Mouse (Mus musculus) monocyte, adult 5-6 weeks (primary cell): Measurements from ENCODE around the gene Hoxa5. TPM values are rescaled to one million over a fixed set of nuclear protein-coding genes. Genes with fewer than 3 reads are reported as not detected.
A peak's percentile ranks its signal among the peaks of the same experiment; 100 is the strongest.

Experiments
- ATAC-seq: fragments of 153-309, 156-312 bp; replicated peaks from 2 replicates; pipeline ENCODE4 v1.8.0; 2017; ENCODE audit warnings: mild to moderate bottlenecking; ENCODE audit not compliant: low TSS enrichment, insufficient number of reproducible peaks, severe bottlenecking, poor library complexity, low FRiP score
- total RNA-seq: library from RNA; stranded (forward); fragments of 200-1000, 200-491, 200-594 nt; gene quantifications from 3 replicates; pipeline ENCODE4 v1.2.3, GENCODE M21; 2017

Gene Hoxa5
- total RNA-seq, 1 experiment from 2014 or later = not detected

DNA sequence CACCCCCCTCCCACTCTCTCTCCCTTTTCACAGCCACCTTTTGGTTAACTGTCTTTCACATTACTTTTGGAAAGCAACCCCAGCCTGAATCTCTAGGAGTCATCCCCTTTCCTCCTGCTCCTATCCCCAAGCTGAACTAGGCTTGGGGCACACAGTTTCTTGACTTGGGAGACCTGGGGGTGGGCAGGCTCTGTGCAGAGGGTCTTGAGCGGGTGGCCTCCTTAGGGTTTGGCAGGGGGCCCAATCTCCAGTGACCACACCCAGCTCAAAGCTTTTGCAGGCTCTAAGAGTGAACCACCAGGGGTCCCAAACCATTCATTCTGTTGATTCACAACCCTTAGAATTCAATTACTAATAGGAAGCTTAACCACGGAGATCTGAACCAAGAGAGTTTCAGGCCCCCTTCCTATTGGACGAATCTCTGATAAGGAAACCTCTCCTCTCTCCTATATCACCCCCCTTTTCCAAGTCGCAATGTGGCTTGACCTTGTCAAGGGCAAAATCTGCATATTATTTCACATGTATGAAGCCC lies 38.5 kb upstream of the Hoxa5 start:
- ATAC-seq = no peak

DNA sequence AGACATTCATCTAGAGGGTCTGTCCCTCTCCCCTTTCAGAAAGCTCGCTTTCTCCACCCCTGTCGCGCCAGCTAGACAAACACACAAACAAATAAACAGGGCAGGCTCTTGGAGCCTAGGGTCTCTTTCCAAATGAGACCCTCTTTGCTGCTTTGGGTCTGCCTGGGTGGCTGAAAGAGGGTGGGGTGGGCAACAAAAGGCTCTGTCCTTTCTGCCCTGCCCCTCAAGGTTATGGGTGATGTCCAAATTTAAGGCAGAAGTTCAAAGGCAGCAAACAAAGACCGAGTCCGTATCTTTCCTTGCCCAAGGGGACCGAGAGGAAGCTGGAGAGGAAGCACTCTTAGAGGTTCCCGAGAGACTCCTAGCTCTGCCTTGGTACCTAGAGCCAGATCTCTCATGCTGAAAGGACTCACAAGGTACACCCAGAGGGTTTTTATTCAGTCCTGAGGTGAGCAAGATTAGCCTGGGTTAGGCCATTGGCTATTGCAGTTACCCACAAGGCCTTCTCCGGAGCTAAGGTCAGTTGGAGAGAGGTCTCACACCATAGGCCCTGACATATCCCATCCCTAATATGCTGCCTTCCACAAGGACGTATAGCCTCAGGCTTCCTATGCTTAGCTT lies 36.7 kb upstream of the Hoxa5 start:
- no peak for ATAC-seq

DNA sequence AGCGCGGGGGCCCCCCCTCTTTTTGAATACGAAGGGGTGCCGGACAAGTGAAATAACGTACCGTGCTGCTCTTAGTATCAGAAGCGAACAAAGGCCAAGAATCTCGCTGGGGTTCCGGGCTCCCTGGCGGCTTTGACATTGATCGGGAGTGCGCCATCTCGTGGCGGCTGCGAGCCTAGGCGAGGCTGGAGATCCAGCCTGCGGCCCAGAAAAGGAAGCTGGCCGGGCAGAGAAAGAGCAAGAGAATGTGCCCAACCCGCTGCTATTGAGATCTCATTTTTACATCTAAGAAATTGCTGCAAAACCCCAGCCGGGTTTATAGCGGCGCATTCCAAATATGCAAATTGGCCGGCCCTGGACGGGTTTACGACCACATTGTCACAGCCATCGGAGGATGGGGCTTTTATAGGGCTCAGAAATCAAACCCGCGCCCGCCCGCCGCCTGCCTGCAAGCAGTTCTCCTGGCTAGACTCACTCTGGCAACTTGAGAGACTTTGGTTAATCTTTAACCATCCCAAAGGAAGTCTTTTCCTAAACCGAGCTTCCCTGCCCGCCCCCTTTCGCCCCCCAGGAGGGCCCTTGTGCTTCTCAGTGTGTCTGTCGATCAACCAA lies 36.1 kb upstream of the Hoxa5 start, which contains the start of gene Hoxa10:
Gene Hoxa10 (minus strand): TSS at position 466 of the 612 bp plus-strand sequence.
- ATAC-seq = peak; percentile 78

DNA sequence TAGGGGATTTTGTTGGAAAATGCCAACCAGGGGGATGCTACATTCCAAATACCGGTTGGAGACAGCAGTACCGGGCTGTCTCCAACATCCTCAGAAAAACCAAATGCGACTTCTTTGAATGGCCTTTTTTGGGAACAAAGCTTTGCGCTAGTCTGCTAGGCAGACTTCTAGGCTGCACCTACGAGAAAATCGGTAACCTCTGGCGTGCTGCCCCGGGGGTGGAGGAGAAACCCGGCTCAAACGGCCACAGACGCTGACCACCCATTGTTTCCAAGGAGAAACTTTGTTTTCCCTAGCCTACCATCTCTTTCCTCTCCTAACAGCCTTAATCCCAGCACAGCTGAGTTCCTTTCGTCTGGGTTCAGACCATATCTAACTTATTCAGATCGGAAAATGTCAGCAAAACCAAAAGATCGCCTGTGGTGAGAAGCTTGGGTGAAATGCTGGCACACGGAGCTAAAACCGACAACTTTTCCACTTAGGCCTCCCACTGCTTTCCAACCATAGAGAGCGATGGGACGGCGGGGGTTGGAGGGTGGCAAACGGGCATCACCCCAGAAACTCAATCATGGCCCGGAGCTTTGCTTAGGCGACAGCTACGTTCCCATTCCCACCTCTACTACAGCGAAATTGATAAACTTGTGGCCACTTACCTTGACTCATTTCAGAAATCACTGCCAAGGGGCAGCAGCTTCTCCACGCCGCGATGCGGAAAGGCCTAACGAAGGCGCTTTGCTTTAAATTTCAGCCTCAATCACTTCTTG lies 35.4 kb upstream of the Hoxa5 start:
- no peak for ATAC-seq

DNA sequence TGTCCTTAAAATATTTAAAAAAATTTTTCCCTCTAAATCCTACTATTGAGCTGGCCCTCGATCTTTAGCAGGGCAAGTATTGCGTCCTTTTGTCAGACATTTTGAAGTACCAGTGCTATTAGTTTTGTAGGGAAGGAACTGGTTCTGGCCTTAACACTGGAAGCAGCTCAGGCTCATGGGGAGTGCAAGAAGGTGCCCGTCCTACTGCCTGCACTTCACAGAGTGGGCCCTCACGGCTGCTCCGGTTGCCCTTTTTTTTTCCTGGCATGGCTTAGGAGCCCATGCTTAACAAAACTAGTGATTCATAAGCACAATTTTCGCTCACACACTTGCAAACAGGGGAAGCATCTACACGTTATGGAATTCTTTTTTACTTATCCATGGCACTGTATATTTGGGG lies 34.6 kb upstream of the Hoxa5 start:
- no peak for ATAC-seq

DNA sequence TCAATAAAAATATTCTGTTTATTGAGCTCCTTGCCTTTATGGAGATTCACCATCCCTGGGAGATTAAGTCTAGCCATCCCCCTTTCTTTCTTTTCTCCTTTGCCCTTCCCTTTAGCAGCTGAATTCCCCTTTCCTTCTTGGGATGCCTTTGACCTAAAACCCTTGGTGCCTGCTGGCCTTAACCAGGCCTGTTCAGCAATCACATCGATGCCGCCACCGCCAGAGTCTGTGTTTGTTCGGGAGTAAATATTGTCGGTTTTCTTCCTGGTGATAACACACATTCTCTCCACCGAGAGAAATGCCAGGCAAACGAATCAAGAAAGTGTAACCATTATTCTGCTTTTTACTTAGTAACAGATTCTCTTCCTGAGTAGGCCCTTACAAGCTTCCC lies 33.8 kb upstream of the Hoxa5 start:
- no peak for ATAC-seq

DNA sequence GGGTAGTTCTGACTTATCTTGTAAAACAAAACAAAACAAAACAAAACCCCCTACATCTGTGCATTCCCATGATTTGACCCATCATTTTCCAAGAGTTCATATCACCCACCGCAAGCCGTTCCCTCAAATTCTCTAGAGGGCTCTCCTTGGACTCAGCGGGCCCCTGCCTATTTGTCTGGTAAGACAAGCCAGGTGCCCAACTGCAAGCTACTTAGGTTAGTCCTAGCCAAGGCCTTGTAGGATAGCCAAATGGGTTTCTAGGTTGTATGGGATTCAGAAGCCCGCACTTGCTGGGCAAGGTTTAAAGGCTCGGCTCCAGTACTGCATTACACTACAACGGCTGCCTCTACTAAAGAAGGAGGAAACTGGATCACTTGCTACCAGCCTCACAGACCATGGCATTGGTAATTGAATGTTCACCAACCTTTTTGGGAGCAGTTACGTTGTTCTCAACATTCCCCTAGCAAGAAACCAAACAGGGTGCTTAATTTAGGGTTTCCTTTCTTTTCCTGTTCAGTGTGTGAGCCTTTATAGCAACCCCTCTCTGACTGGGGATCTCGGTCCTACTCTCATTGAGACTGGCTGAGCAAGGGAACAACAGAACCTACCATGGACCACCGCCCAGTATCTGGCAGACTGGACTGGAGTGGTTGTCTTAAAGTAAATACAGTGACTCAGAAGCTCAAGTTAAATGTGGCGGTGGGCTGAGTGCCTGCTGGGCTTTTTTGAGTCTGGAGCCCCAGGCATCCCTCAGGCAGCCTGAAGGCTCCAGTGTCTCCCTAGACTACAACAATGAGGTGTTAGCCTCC lies 33.2 kb upstream of the Hoxa5 start:
- ATAC-seq = no peak

DNA sequence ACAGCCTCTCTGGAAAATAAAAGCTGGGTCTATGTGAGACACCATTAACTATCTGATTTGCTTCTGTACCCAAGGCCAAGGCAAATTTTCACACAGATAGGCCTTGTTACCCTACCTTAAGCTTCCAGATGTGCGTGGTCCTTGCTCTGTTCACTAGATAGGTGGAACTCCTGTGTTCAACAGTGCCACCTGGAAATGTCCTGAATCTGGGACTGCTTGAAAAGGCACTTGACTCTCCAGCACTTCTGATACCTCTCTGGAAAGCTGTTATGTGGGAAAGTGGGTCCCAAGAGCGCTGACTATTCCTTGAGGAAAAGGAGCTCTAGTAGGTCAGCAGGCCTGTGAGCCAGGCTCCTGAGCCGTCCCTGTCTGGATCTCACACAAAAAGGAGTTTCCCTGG lies 32.4 kb upstream of the Hoxa5 start:
- no peak for ATAC-seq

DNA sequence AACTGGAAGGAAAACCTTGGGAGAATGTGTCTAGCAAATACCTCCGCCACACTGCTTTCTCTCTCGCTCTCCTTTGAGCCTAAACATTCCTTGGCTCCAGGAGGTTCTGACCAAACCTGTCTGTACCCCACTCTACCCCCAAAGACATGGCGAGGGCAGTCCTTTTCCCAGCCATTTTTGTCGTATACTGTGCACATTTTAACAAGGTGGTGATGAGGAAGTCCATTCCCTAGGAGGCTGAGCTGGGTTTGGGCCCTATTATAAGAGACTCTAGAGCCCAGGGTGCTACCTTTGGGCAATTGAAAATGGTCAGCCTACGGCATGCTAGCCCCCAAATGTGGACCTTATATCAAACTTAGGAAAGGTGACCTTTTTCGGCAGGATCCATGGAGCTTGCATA lies 31.5 kb upstream of the Hoxa5 start:
- no peak for ATAC-seq

DNA sequence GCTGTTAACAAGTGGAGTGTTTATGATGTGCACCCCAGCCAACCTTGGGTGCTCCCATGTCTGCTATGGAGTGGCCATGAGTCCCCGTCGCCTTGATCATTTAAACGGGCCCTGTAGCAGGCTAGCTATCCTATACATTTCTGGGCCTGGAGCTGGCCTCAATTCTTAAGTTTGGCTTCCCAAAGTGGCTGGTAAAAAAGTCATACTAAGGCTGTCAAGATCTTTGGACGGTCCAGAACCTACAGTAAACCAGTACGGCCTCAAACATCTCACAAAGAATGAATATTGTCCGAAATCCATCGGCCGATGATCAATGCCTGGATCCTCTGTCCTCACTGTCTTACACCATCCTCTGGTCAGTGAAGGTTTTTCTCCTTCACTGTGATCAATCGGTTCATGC lies 30.9 kb upstream of the Hoxa5 start:
- no peak for ATAC-seq

DNA sequence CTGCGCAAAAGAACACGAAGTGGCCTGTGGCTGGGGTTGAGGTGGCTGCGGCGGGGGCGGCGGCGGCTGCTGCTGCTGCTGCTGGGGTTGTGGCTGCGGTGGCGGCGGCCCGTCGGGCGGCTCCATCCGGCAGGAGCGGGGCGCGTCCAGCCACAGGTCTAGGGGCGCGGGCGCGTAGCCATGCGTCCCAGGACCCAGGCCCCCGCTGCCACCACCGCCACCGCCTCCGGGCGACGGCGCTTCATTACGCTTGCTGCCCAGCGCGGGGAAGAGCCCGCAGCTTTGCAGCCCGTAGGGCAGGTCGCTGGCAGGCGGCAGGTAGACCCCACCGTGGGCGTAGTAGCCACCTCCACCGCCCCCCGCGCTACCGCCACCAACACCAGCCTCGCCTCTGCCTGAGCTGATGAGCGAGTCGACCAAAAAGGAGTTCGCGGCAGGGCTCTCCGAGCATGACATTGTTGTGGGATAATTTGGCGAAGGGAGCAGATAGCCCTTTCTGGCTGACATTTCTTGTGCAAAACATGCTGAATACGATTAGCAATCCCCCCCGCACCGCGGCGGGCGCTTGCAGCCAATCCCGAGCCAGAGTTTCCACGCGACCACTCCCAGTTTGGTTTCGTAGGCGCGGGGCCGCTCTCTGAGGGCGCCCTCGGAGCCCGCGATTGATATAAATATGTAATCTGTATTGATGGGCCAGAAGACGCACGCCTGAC lies 30.2 kb upstream of the Hoxa5 start:
- no peak for ATAC-seq

DNA sequence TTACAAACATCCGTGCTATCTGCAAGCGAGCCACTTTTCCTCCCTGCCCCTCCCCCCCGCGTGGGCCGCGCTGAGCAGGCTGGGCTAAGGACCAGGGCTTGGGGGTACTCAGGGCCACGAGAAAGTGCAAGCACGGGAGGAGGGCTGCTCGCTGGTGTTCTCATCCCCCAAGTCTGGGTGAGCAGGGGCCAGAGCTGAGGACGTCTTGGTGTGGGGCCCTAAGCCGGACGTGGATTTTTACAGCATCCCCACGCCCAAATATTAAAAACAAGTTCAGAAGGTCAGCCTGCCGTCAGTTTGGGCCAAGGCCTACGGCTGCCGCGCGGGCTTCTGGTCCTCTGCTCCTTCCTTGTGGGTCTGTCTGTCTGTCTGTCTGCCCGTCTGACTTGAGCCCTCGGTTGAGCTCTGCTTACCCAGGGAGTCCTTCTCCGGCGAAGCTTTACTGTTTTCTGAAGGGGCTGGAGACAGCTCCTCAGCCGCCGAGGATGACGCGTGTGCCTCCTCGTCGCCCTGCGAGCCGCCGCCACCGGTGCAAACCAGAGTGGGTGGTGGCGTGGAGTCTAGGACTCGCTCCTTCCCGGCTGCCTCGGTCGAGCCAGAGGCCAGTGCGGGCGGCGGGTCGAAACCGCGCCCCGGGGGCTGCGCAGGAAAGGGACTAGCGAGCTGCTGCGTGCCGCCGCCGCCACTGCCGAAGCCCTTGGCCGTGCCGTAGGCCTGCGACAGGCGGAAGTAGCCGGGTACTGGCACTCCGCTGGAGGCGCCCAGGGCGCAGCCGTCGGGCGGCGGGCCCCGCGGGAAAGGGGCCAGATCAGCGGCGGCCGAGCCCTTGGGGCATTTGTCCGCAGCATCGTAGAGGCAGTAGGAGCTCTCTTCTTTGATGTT lies 29.4 kb upstream of the Hoxa5 start:
- ATAC-seq = no peak

DNA sequence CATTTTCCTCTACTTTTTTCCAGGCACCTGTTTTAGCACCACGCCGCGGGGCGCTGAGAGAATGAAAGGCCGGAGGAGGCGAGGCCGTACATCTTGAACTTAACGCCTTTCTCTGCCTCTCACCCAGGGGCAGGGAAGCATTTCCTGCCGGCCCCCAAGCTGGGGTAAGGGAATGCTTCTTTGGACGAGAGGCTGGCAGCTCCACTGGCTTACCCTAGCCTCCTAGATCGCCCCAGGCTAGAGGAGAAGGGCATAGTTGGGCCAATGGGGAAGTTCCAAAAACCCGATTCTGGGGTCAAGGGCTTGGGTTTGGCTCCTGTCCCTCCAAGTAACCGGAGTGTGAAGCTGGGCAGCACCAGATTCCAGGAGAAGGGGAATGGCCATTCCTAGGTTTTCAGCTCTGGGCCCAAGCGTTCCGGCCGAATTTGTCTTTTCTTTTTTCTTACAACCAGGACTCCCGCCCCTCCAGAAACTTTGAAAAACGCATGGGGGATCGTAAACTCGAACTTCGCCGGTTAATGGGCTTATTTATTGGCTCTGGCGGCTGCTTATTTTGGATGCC lies 28.7 kb upstream of the Hoxa5 start:
- ATAC-seq = no peak

DNA sequence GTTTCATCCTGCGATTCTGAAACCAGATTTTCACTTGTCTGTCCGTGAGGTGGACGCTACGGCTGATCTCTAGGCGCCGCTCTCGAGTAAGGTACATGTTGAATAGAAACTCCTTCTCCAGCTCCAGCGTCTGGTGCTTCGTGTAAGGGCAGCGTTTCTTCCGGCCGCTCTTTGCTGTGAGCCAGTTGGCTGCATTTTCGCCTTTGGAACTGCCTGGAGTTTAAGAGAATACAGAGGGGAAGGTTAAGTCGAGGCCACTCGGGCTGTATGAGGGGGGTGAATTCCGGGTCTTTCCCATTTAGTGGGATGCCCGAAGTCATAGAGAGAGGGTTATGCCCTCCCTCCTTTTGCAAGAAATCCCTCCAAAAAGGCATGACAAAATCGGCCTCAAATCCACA lies 28.2 kb upstream of the Hoxa5 start:
- no peak for ATAC-seq

DNA sequence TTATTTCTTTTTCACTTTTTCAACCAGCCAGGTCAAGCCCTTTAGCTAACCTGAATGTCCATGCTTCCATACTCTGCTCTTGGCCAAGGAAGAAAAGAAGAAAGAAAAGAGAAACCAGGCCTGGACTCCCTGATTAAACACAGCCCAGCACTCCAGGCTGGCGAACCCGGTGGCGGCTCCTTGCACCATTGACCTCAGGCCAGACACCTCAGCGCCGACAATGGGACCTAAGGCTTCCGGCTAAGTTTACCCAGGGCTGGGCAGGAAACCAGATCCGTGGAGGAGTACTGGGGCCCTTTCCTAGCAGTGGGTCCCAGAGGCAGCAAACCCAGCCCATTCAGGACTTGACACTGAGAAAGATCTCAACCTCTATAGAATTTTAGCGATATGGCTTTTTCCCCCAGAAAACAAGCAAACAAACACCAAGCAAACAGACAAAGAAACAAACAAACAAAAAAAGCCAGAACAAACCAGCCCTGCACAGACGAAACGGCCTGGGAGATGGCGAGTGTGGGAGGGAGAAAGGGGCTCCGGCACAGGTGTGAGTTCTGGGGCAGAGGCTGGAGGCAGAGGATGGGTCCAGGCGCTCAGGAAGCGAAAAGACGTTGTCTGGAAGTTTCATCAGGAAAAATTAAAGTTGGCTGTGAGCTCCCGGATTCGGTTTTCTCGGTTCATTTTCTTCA lies 27.6 kb upstream of the Hoxa5 start:
- ATAC-seq = no peak

DNA sequence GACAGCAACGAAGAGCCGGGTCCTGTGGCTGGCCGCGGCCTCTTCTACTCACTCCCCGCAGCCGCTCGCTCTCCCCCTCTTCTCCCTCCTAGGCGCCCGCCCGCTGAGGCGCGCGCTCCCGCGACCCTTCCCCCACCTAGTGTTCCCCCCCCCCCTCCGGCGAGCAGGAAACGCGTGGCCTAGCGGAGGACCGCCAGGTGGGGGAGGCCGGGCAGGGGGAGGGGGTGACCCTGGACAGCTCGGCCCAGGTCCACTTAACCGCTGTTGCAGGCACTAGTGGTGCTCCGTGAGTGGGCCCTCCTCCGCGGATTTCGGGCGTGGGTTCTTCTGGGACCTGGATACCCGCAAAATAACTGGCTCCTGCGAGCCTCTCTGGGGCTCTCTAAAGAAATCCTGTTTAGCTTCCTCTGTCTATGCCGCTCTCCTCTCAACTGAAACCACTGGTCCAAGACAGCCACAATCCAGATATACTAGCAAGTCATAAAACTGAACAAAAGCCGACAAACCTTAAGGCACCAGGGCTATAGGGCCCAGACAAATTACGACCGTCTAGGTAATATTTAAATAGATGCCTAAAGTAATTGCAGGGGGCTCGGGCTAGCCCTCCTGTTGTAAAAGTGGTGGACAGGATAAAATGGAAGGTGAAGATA lies 26.3 kb upstream of the Hoxa5 start, which contains the start of gene Hoxa9:
Gene Hoxa9 (minus strand): TSS at position 574 of the 650 bp plus-strand sequence.
- no peak for ATAC-seq
